ENCODE assay signal across 8 mouse cellular contexts in genomic region chr8:94875871-94876150, GRCm38 (mm10). TPM values are rescaled to one million over a fixed set of nuclear protein-coding genes. Genes with fewer than 3 reads are reported as not detected.
DNase-seq lines count a peak whose midpoint lies in the region; ATAC-seq and TF ChIP-seq lines count a peak whose summit lies in the region.

No protein-coding gene starts in this region.

- no peak for DNase-seq in heart, postnatal 14 days
- DNase-seq in adrenal gland, postnatal 25 days, result no peak
- no peak for DNase-seq in layer of hippocampus, adult 18-20 months (ENCODE audit: low spot score in 2 of 2)
- no peak for DNase-seq in adrenal gland, adult 18-20 months (ENCODE audit: low spot score in 2 of 2)

- no peaks in the 10 kb centered on the region for H3K27me3 ChIP-seq in heart, embryonic 11.5 days (ENCODE audit: control insufficient read depth, insufficient read depth, low read length)
- H3K27me3 ChIP-seq in E14TG2a.4 (ENCODE audit: insufficient read depth, low read length), result peaks cover 21% of the 10 kb centered on the region
- H3K27me3 ChIP-seq in forebrain, embryonic 16.5 days (replicated peaks; ENCODE audit: control insufficient read depth, insufficient read depth, low read length), result no peaks in the 10 kb centered on the region
- H3K27me3 ChIP-seq in liver, embryonic 16.5 days (ENCODE audit: control insufficient read depth, insufficient read depth, low read depth, low read length), result peaks cover 15% of the 10 kb centered on the region

- H3K9ac ChIP-seq in heart, embryonic 11.5 days (ENCODE audit: low read depth, low read length), result peak overlapping the region; percentile 89
- peak overlapping the region; percentile 67 for H3K9ac ChIP-seq in forebrain, embryonic 16.5 days (replicated peaks; ENCODE audit: low read depth, low read length)
- peak overlapping the region; percentile 94 for H3K9ac ChIP-seq in liver, embryonic 16.5 days (ENCODE audit: low read depth, low read length)

- intact Hi-C loops in heart, postnatal 14 days (cut with DNase I), result loop anchor here (5.0 kb wide), 1 partner anchor 126 kb away; no protein-coding TSS in a partner anchor

- TF ChIP-seq CTCF in E14TG2a.4 (conservative IDR thresholded peaks at IDR 0.05; ENCODE audit: low read length), result no peak

- peak overlapping the region; percentile 82 for H3K4me3 ChIP-seq in heart, embryonic 11.5 days (ENCODE audit: low read depth, low read length)
- peak overlapping the region; percentile 81 for H3K4me3 ChIP-seq in E14TG2a.4 (replicated peaks; ENCODE audit: low read length)
- H3K4me3 ChIP-seq in forebrain, embryonic 16.5 days (replicated peaks; ENCODE audit: low read length), result peak overlapping the region; percentile 60
- H3K4me3 ChIP-seq in liver, embryonic 16.5 days (ENCODE audit: low read depth, low read length), result peak overlapping the region; percentile 84

- WGBS in heart, embryonic 11.5 days (ENCODE audit: insufficient replicate concordance), result 0% methylated on average over 13 of the region's 20 CpGs
- WGBS in forebrain, embryonic 16.5 days, result 0% methylated on average over 7 of the region's 20 CpGs
- WGBS in liver, embryonic 16.5 days (ENCODE audit: insufficient replicate concordance), result under 1% methylated on average over 17 of the region's 20 CpGs

- H3K27ac ChIP-seq in heart, embryonic 11.5 days (ENCODE audit: low read depth, low read length), result peak overlapping the region; percentile 85
- H3K27ac ChIP-seq in forebrain, embryonic 16.5 days (ENCODE audit: low read length), result peak overlapping the region; percentile 49
- H3K27ac ChIP-seq in liver, embryonic 16.5 days (ENCODE audit: low read length), result peak overlapping the region; percentile 96

- H3K9me3 ChIP-seq in heart, embryonic 11.5 days (replicated peaks; ENCODE audit: control insufficient read depth, low read length), result no peaks in the 10 kb centered on the region
- H3K9me3 ChIP-seq in E14TG2a.4 (ENCODE audit: low read length), result no peaks in the 10 kb centered on the region
- H3K9me3 ChIP-seq in forebrain, embryonic 16.5 days (ENCODE audit: control insufficient read depth, low read length), result no peaks in the 10 kb centered on the region
- no peaks in the 10 kb centered on the region for H3K9me3 ChIP-seq in liver, embryonic 16.5 days (replicated peaks; ENCODE audit: control insufficient read depth, low read length)

- ATAC-seq in heart, embryonic 11.5 days (replicated peaks; ENCODE audit: insufficient number of reproducible peaks, low FRiP score, low TSS enrichment), result 0 out of 2 replicates have a peak, but pooled peaks have one; percentile 2
- ATAC-seq in forebrain, embryonic 16.5 days, result no peak
- ATAC-seq in liver, embryonic 16.5 days (ENCODE audit: low read depth), result peak; percentile 13; the same call in 1 of the 2 replicates

- H3K4me2 ChIP-seq in heart, embryonic 11.5 days, result peak overlapping the region; percentile 93
- H3K4me2 ChIP-seq in forebrain, embryonic 16.5 days (ENCODE audit: low read length), result peak overlapping the region; percentile 94
- peak overlapping the region; percentile 89 for H3K4me2 ChIP-seq in liver, embryonic 16.5 days (ENCODE audit: low read depth, low read length)

- H3K4me1 ChIP-seq in heart, embryonic 11.5 days (ENCODE audit: control insufficient read depth, insufficient read depth, low read length), result peaks cover 44% of the 10 kb centered on the region
- peaks cover 38% of the 10 kb centered on the region for H3K4me1 ChIP-seq in E14TG2a.4 (replicated peaks; ENCODE audit: low read depth, low read length)
- peaks cover 36% of the 10 kb centered on the region for H3K4me1 ChIP-seq in forebrain, embryonic 16.5 days (replicated peaks; ENCODE audit: control insufficient read depth, insufficient read depth, low read length)
- H3K4me1 ChIP-seq in liver, embryonic 16.5 days (ENCODE audit: control insufficient read depth, low read depth, low read length), result peaks cover 31% of the 10 kb centered on the region

- H3K36me3 ChIP-seq in heart, embryonic 11.5 days (ENCODE audit: control insufficient read depth, insufficient read depth, low read length), result no peaks in the 10 kb centered on the region
- H3K36me3 ChIP-seq in E14TG2a.4 (ENCODE audit: insufficient read depth, low read length), result no peaks in the 10 kb centered on the region
- no peaks in the 10 kb centered on the region for H3K36me3 ChIP-seq in forebrain, embryonic 16.5 days (ENCODE audit: control insufficient read depth, insufficient read depth)
- no peaks in the 10 kb centered on the region for H3K36me3 ChIP-seq in liver, embryonic 16.5 days (ENCODE audit: control insufficient read depth, insufficient read depth)

RNA-seq across cellular contexts. Expression of gene Dok4, which starts 0.3 kb away (rescaled TPM):
- 46.2 and 57.7 TPM in 2 replicates for polyA plus RNA-seq in heart, embryonic 11.5 days (2014; fragmentation: Nextera tagmentation; extraction: Ambion mirVana)
- 10 to 100 TPM; 23.3 to 26.5 TPM for total RNA-seq in heart, postnatal 14 days (2021)
- polyA plus RNA-seq in forebrain, embryonic 16.5 days (2015; fragmentation: Nextera tagmentation; extraction: Ambion mirVana), result 75.3 and 81.4 TPM in 2 replicates
- 7.8 and 9.4 TPM in 2 replicates for polyA plus RNA-seq in liver, embryonic 16.5 days (2015; fragmentation: Nextera tagmentation; extraction: Ambion mirVana)
- total RNA-seq in adrenal gland, postnatal 25 days (2021), result 8.8 and 15.3 TPM in 2 replicates
- 10 to 100 TPM; 21.5 to 23.8 TPM for total RNA-seq in layer of hippocampus, adult 18-20 months (2021)
- total RNA-seq in adrenal gland, adult 18-20 months (2021), result 1 to 10 TPM; 7.7 to 9.8 TPM

RNA-seq across cellular contexts. Expression of gene Polr2c, which starts 18.6 kb away (rescaled TPM):
- polyA plus RNA-seq in heart, embryonic 11.5 days (2014; fragmentation: Nextera tagmentation; extraction: Ambion mirVana), result 141 and 143 TPM in 2 replicates
- 10 to 100 TPM; 65.4 to 65.8 TPM for total RNA-seq in heart, postnatal 14 days (2021)
- 150 and 153 TPM in 2 replicates for polyA plus RNA-seq in forebrain, embryonic 16.5 days (2015; fragmentation: Nextera tagmentation; extraction: Ambion mirVana)
- 65.7 and 67.0 TPM in 2 replicates for polyA plus RNA-seq in liver, embryonic 16.5 days (2015; fragmentation: Nextera tagmentation; extraction: Ambion mirVana)
- total RNA-seq in adrenal gland, postnatal 25 days (2021), result 62.1 and 66.2 TPM in 2 replicates
- total RNA-seq in layer of hippocampus, adult 18-20 months (2021), result 10 to 100 TPM; 66.0 to 73.6 TPM
- 10 to 100 TPM; 61.9 to 65.1 TPM for total RNA-seq in adrenal gland, adult 18-20 months (2021)

RNA-seq across cellular contexts. Expression of gene Ciapin1, which starts 37.7 kb away (rescaled TPM):
- polyA plus RNA-seq in heart, embryonic 11.5 days (2014; fragmentation: Nextera tagmentation; extraction: Ambion mirVana), result 97.0 and 97.5 TPM in 2 replicates
- 10 to 100 TPM; 76.8 to 92.4 TPM for total RNA-seq in heart, postnatal 14 days (2021)
- polyA plus RNA-seq in forebrain, embryonic 16.5 days (2015; fragmentation: Nextera tagmentation; extraction: Ambion mirVana), result 119 and 148 TPM in 2 replicates
- 37.5 TPM in 2 replicates for polyA plus RNA-seq in liver, embryonic 16.5 days (2015; fragmentation: Nextera tagmentation; extraction: Ambion mirVana)
- total RNA-seq in adrenal gland, postnatal 25 days (2021), result 112 and 175 TPM in 2 replicates
- total RNA-seq in layer of hippocampus, adult 18-20 months (2021), result 10 to 100 TPM; 69.4 to 77.1 TPM
- 100 to 1,000 TPM in 1 of 2 experiments, 10 to 100 TPM in 1; 85.5 to 102 TPM for total RNA-seq in adrenal gland, adult 18-20 months (2021)

RNA-seq across cellular contexts. Expression of gene Coq9, which starts 37.7 kb away (rescaled TPM):
- polyA plus RNA-seq in heart, embryonic 11.5 days (2014; fragmentation: Nextera tagmentation; extraction: Ambion mirVana), result 125 and 126 TPM in 2 replicates
- total RNA-seq in heart, postnatal 14 days (2021), result 100 to 1,000 TPM; 400 to 427 TPM
- polyA plus RNA-seq in forebrain, embryonic 16.5 days (2015; fragmentation: Nextera tagmentation; extraction: Ambion mirVana), result 56.8 and 60.7 TPM in 2 replicates
- polyA plus RNA-seq in liver, embryonic 16.5 days (2015; fragmentation: Nextera tagmentation; extraction: Ambion mirVana), result 55.3 and 61.8 TPM in 2 replicates
- 199 and 209 TPM in 2 replicates for total RNA-seq in adrenal gland, postnatal 25 days (2021)
- 10 to 100 TPM; 75.1 to 91.6 TPM for total RNA-seq in layer of hippocampus, adult 18-20 months (2021)
- total RNA-seq in adrenal gland, adult 18-20 months (2021), result 100 to 1,000 TPM; 178 to 203 TPM

RNA-seq across cellular contexts. Expression of gene Ccdc102a, which starts 42.1 kb away (rescaled TPM):
- 22.8 and 24.8 TPM in 2 replicates for polyA plus RNA-seq in heart, embryonic 11.5 days (2014; fragmentation: Nextera tagmentation; extraction: Ambion mirVana)
- 10 to 100 TPM; 10.8 to 10.9 TPM for total RNA-seq in heart, postnatal 14 days (2021)
- 4.6 and 5.7 TPM in 2 replicates for polyA plus RNA-seq in forebrain, embryonic 16.5 days (2015; fragmentation: Nextera tagmentation; extraction: Ambion mirVana)
- 1.4 and 1.6 TPM in 2 replicates for polyA plus RNA-seq in liver, embryonic 16.5 days (2015; fragmentation: Nextera tagmentation; extraction: Ambion mirVana)
- 7.7 and 8.8 TPM in 2 replicates for total RNA-seq in adrenal gland, postnatal 25 days (2021)
- 1 to 10 TPM; 1.3 to 2.1 TPM for total RNA-seq in layer of hippocampus, adult 18-20 months (2021)
- 1 to 10 TPM; 5.2 to 5.5 TPM for total RNA-seq in adrenal gland, adult 18-20 months (2021)
